Mouse (Mus musculus) brown adipose tissue, adult 24 weeks (tissue): ENCODE measurements around the gene Rps6ka6. TPM values are rescaled to one million over a fixed set of nuclear protein-coding genes. Genes with fewer than 3 reads are reported as not detected.

Experiments
- H3K27ac ChIP-seq: fragments of 200-500 bp; replicated peaks from 2 replicates; pipeline ENCODE4 v1.5.1; 2012; ENCODE audit warnings: low read depth, mild to moderate bottlenecking, low read length
- H3K4me1 ChIP-seq: fragments of 200-500 bp; 2 replicates; pipeline ENCODE4 v1.6.1; 2012; ENCODE audit warnings: low read length, mixed read lengths; ENCODE audit not compliant: control insufficient read depth, insufficient read depth, insufficient read length
- H3K4me3 ChIP-seq: fragments of 200-500 bp; 2 replicates; pipeline ENCODE4 v1.5.1; 2012; ENCODE audit warnings: low read depth, mild to moderate bottlenecking, low read length, moderate library complexity; ENCODE audit not compliant: insufficient read depth
- polyA plus RNA-seq: library from polyadenylated mRNA; stranded (reverse); fragments of >200 nt; gene quantifications from 2 replicates; pipeline ENCODE4 v1.2.4, GENCODE M21; 2012; ENCODE audit not compliant: missing spikeins, insufficient read depth, insufficient read length

Gene Rps6ka6
- not detected in 2 replicates for polyA plus RNA-seq

DNA sequence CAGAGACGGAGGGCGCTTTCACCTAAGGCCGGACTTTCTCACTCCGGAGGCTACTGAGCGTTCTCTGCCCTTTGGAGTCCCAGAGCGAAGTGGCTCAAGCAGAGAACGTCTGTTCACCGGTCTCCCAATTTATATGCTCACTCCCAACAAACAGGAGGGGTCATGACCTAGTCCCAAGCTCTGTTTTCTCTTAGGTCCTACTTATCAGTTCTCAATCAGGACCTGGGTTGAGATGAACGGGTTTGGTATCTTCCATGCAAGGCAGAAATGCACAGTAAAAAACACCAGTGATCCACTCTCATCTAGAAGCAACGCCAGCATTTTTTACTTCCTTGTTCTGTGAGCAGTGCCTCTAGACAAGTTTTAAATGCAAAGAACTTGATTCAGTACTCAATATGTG is at the start of gene Rps6ka6:
TSS of gene Rps6ka6 (minus strand) at position 101 of the 400 bp plus-strand sequence.
- no peak within 1 kb of the TSS for H3K4me3 ChIP-seq
- no peak within 1 kb of the TSS for H3K27ac ChIP-seq

DNA sequence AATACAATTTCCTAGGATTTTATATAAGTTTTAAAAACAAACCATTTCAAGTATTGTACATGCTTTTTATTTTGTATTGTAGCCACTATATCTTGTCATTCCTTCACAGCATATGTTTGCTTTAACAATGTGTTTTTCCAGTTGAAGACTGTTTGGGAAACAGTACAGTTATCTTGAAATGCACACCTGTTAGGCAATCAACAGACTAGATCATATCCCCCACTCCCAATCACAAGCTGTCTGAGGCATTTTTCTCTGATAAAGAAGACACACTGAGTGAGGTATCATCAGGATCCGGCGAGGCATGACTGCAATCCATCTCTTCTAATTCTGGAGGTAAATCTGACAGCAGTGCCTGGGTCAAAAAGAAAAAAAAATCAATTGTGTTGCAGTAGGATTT is 39.3 kb upstream of the Rps6ka6 start:
- no peak overlapping the region for H3K4me3 ChIP-seq
- no peaks in the 10 kb centered on the region for H3K4me1 ChIP-seq

More for the DNA sequence above, at the start of gene Rps6ka6:
- no peaks in the 10 kb centered on the region for H3K4me1 ChIP-seq

DNA sequence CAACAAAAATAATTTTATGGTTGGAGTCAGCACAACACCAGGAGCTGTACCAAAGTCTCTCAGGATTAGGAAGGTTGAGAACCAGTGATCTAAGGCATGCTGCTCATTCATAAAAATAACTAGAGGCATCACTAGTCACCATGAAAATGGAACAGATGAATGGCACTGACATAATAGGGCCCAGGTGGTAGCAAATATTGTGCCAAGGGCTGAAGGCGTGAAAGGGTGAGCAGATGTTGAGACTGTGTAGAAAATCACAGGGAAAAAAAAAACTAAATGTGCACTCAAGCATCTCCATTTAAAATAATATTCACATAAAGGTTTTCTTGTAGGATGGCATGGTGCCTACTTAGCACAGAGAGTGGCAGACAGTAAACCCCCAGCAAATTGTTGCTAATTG is 19.6 kb downstream of the Rps6ka6 start:
- Histone ChIP-seq H3K4me1 (no peaks in the 10 kb centered on the region), H3K27ac (no peak overlapping the region), H3K4me3 (no peak overlapping the region)

More for the DNA sequence above, 39.3 kb upstream of the Rps6ka6 start:
- no peak overlapping the region for H3K27ac ChIP-seq

DNA sequence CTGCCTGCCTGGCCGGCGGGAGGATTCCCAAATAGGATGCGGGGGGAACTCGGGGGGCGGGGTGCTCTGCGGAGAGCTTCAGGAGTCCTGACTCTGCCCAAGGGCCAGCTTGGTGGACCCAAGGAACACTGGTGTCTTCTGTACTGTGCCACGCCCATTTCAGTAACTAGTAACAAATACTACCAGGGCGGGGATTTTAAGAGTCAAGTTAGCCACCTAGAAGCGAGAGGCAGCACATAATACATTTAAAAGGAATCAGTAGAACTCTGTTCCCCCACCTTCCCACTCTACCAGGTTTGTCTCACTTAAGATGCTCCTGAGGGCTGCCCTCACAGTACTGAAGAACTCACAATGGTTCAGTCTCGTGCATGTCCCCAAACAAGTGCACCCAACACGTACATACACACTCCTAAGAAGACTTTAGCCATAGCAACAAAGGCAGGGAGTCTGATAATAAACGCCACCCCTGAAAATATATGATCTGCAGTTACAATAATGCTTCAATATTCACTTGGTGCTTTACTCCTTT is 74.1 kb downstream of the Rps6ka6 start:
- Histone ChIP-seq H3K4me1 (no peaks in the 10 kb centered on the region), H3K4me3 (peak overlapping the region; percentile 35), H3K27ac (no peak overlapping the region)

DNA sequence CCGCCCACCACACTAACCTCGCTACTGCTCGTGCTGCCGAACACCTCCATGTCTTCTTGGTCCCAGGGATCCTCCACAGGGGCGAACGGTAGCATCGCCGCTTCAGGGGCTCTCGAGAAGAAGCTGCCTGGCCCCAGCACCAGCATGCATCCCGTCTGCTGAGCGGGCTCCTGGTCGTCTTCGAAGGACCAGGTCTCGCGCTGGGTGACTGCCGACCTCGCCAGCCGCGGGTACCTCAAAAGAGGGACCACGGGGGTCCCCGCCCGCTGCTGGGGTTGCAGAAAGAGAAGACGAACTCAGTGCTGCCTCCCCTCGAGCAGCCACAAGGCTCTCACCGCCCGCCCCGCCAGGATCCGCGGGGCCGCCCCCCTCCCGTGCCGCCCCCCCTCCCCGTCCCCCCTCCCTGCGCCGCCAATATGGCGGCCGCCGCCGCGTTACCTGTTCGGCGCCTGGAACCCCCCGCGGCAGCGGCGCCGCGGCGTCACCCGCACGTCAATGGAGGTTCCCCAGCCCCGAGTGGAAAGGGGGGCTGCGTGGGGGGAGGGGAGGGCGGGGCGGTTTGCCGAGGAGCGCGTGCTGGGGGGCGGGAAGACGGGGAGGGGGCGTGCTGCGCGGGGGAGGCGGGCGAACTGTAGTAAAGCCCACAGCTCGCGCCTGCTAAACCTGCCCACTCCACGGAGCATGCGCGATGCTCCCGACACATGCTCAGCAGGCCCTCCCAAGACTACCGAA is 74.8 kb downstream of the Rps6ka6 start:
- peak overlapping the region; percentile 49 for H3K4me3 ChIP-seq
- no peak overlapping the region for H3K27ac ChIP-seq
- H3K4me1 ChIP-seq, result no peaks in the 10 kb centered on the region

DNA sequence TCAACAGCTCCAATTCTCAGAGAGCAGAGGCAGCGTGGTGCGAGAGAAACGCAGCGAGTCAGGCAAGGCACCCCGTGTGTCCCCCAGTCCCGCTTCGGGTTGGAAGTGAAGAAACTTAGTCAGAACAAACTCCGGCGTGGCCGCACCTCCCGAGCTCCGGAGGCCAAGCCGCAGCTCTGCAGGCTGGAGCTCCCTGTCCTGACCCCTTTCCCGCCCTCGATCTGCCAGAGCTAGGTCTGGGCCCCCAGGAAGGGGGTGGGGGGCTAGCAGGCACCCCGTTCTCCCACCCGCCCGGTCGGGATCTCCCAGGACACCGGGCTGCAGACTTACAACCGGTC is 75.3 kb downstream of the Rps6ka6 start:
- Histone ChIP-seq H3K4me3 (peak overlapping the region; percentile 49), H3K4me1 (no peaks in the 10 kb centered on the region), H3K27ac (no peak overlapping the region)

DNA sequence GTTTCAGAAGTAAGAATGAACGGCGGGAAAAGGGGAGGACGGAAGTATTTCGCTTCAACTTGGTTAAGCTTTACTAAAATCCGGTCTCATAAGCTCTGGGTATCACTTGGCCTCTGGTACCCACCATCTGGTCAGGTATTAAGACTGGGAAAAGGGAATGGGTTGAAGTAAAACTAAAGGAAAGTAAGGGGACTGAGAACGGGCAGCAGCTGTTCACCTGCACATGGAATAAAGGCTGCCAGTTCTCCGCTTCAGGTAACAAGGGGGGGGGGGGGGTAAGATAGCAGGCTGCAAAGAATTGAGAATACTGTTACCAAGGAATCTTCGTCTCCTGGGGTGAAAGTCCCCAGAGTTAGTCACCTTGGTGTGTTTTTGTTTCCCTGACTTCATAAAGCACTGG is 75.7 kb downstream of the Rps6ka6 start:
- peak overlapping the region; percentile 49; the same call in 1 of the 2 replicates for H3K4me3 ChIP-seq
- H3K27ac ChIP-seq, result no peak overlapping the region

DNA sequence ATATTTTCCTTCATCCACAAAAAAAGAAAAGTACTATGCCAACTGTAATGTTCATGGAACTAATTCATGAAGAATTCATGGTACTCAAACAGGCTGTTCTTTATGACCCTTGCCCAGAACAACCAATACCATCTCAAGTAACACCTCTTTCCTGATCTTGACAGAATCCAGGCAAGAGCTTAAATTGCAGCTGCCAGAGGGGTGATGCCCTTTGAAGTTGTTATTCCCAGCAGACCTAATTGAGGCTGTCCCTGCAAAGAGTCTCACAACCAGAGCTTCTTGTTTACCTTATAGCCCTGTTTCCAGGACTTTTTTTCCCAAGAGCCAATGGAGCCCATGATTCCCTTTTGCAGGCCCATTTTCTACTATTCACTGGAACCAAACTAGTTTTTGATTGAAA is 77.6 kb downstream of the Rps6ka6 start:
- H3K4me3 ChIP-seq, result no peak overlapping the region
- no peaks in the 10 kb centered on the region for H3K4me1 ChIP-seq
- no peak overlapping the region for H3K27ac ChIP-seq

More for the DNA sequence above, 75.7 kb downstream of the Rps6ka6 start:
- no peaks in the 10 kb centered on the region for H3K4me1 ChIP-seq

DNA sequence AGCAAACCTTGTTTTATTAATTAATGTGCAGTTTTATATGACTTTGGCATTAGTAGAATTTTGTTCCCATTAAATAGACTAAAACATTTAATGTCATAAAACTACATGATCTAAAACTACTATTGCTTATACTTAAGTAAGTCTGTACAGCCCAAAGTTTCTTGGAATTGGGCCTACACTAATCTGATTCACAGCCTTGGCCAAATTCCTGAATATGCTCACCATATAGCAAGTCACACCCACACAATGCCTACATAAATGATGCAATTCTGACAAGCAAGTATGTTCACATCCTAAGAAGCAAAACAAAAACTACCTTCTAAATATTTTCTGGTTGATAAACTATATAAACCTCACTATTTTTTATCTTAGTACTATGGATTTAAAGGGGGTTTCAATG is 101.2 kb downstream of the Rps6ka6 start:
- Histone ChIP-seq H3K27ac (no peak overlapping the region), H3K4me3 (no peak overlapping the region), H3K4me1 (no peaks in the 10 kb centered on the region)

DNA sequence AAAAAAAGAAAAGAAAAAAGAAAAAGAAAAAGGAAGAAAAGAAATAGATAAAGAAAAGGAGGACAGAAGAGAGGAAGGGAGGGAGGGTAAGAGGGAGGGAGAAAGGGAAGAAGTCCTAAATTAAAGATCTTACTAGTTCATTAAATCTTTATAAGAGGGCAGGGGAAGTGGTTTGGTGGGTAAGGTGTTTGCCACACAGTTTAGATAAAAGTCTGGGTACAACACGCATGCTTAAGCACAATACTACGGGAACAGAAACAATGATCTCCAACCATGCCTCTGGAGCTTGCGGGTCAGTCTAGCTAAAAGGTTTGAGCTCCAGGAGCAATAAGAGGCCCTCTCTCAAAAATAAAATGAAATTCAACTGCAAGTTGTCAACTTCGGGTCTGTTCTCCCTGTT is 123.0 kb downstream of the Rps6ka6 start:
- Histone ChIP-seq H3K4me3 (no peak overlapping the region), H3K27ac (no peak overlapping the region), H3K4me1 (no peaks in the 10 kb centered on the region)

DNA sequence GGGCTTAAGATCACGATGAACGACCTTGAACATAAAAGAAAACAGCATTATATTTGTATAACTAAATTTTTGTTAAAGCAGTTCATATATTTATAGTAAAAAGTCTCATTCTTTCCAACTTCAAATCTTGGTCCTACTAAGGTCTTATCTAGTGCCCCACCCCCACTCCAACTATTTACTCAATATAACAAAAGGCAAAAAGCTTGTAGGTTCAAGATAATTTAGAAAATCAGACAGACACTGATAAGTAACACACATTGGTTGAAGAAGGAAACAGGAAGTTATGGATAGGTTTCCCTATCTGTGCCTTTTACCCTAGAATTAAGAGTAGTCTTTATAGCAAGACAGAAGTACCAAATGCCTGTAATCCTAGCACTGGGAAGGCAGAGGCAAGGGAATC is 132.9 kb downstream of the Rps6ka6 start:
- Histone ChIP-seq H3K4me3 (no peak overlapping the region), H3K27ac (no peak overlapping the region), H3K4me1 (no peaks in the 10 kb centered on the region)

DNA sequence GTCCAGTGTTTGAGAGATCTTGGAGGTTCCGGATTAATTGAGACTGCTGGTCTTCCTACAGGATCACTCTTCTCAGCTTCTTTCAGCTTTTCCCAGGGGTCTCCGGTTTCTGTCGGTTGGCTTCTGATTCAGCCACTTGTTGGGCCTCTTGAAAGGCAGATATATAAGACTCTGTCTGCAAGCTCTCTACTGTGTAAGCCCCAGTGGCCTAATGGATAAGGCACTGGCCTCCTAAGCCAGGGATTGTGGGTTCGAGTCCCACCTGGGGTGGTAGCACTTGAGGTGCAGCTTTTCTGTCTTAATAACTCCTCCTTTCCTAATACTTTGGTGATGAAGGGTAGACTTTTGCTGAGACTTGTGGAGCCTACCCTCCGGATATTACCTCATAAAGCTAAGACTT is 160.7 kb downstream of the Rps6ka6 start:
- H3K27ac ChIP-seq, result no peak overlapping the region
- H3K4me3 ChIP-seq, result no peak overlapping the region
- no peaks in the 10 kb centered on the region for H3K4me1 ChIP-seq

DNA sequence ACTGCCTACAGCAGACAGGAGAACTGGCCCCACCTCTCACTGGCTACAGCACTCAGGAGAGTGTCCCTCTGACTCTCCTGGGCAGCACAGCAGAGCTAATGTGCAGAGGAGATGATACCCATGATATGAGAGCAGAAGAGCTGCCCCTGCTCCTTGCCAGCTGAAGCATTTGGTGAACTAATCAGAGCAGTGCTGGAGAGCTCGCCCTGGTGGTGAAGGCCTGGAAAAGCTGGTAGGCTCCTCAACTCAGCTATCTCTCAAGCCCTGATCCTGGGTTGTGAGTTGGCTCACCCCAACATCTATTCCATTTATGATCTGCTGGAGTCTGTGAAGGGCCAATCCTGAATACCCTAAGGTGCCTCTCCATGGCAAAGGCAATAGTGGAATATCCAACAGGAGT is 163.6 kb downstream of the Rps6ka6 start:
- H3K4me1 ChIP-seq, result no peaks in the 10 kb centered on the region
- H3K4me3 ChIP-seq, result no peak overlapping the region
- H3K27ac ChIP-seq, result no peak overlapping the region
